Mouse (Mus musculus): Measurements from ENCODE around the gene Apod. TPM values are rescaled to one million over a fixed set of nuclear protein-coding genes. Genes with fewer than 3 reads are reported as not detected.

The Apod gene
- polyA plus RNA-seq, 1 experiment from 2014 or later: 0.64 TPM

GRCm38 (mm10) chr16:31256151-31256550 is 58.5 kb downstream of the Apod start:
- no peaks in the 10 kb centered on the region for H3K9me3 ChIP-seq (replicated peaks; ENCODE audit: control insufficient read depth, low read length)
- WGBS: 86% methylated on average over 2 of the region's 2 CpGs
- H3K4me3 ChIP-seq (ENCODE audit: low read length): no peak overlapping the region
- H3K4me2 ChIP-seq (ENCODE audit: low read depth, low read length): no peak overlapping the region
- ATAC-seq (replicated peaks; ENCODE audit: extremely low read depth, insufficient read depth, low FRiP score): no peak
- no peaks in the 10 kb centered on the region for H3K4me1 ChIP-seq (ENCODE audit: control insufficient read depth, insufficient read depth, low read length)
- H3K27me3 ChIP-seq (ENCODE audit: control insufficient read depth, insufficient read depth, low read length): no peaks in the 10 kb centered on the region
- H3K27ac ChIP-seq (ENCODE audit: low read length): no peak overlapping the region
- peaks cover 45% of the 10 kb centered on the region for H3K36me3 ChIP-seq (ENCODE audit: control insufficient read depth, insufficient read depth)
- no peak overlapping the region for H3K9ac ChIP-seq (ENCODE audit: low read length)

GRCm38 (mm10) chr16:31255685-31256084 is 58.9 kb downstream of the Apod start:
- H3K36me3 ChIP-seq (ENCODE audit: control insufficient read depth, insufficient read depth): peaks cover 40% of the 10 kb centered on the region
- H3K9me3 ChIP-seq (replicated peaks; ENCODE audit: control insufficient read depth, low read length): no peaks in the 10 kb centered on the region
- H3K4me1 ChIP-seq (ENCODE audit: control insufficient read depth, insufficient read depth, low read length): no peaks in the 10 kb centered on the region
- no peaks in the 10 kb centered on the region for H3K27me3 ChIP-seq (ENCODE audit: control insufficient read depth, insufficient read depth, low read length)
- no peak for ATAC-seq (replicated peaks; ENCODE audit: extremely low read depth, insufficient read depth, low FRiP score)
- no peak overlapping the region for H3K4me2 ChIP-seq (ENCODE audit: low read depth, low read length)
- H3K9ac ChIP-seq (ENCODE audit: low read length): no peak overlapping the region
- no peak overlapping the region for H3K27ac ChIP-seq (ENCODE audit: low read length)
- WGBS: 79% methylated on average over 3 of the region's 3 CpGs
- no peak overlapping the region for H3K4me3 ChIP-seq (ENCODE audit: low read length)

- no peak overlapping the region for H3K4me2 ChIP-seq (ENCODE audit: low read depth, low read length)
- no peaks in the 10 kb centered on the region for H3K27me3 ChIP-seq (ENCODE audit: control insufficient read depth, insufficient read depth, low read length)
- no peak overlapping the region for H3K27ac ChIP-seq (ENCODE audit: low read length)
- H3K4me1 ChIP-seq (ENCODE audit: control insufficient read depth, insufficient read depth, low read length): no peaks in the 10 kb centered on the region
- H3K4me3 ChIP-seq (ENCODE audit: low read length): no peak overlapping the region
- H3K36me3 ChIP-seq (ENCODE audit: control insufficient read depth, insufficient read depth): peaks cover 8% of the 10 kb centered on the region
- no peaks in the 10 kb centered on the region for H3K9me3 ChIP-seq (replicated peaks; ENCODE audit: control insufficient read depth, low read length)
- WGBS: 90% methylated on average over 3 of the region's 3 CpGs
- no peak overlapping the region for H3K9ac ChIP-seq (ENCODE audit: low read length)
- ATAC-seq (replicated peaks; ENCODE audit: extremely low read depth, insufficient read depth, low FRiP score): no peak
Observed at GRCm38 (mm10) chr16:31249401-31249800, 65.2 kb downstream of the Apod start.

- no peaks in the 10 kb centered on the region for H3K9me3 ChIP-seq (replicated peaks; ENCODE audit: control insufficient read depth, low read length)
- H3K27me3 ChIP-seq (ENCODE audit: control insufficient read depth, insufficient read depth, low read length): no peaks in the 10 kb centered on the region
- no peak overlapping the region for H3K4me3 ChIP-seq (ENCODE audit: low read length)
- no peak overlapping the region for H3K27ac ChIP-seq (ENCODE audit: low read length)
- H3K4me1 ChIP-seq (ENCODE audit: control insufficient read depth, insufficient read depth, low read length): no peaks in the 10 kb centered on the region
- ATAC-seq (replicated peaks; ENCODE audit: extremely low read depth, insufficient read depth, low FRiP score): no peak
- H3K4me2 ChIP-seq (ENCODE audit: low read depth, low read length): no peak overlapping the region
- H3K36me3 ChIP-seq (ENCODE audit: control insufficient read depth, insufficient read depth): peaks cover 8% of the 10 kb centered on the region
- WGBS: 87% methylated on average over 13 of the region's 13 CpGs
- no peak overlapping the region for H3K9ac ChIP-seq (ENCODE audit: low read length)
Observed at GRCm38 (mm10) chr16:31248717-31249116, 65.9 kb downstream of the Apod start.

GRCm38 (mm10) chr16:31247442-31247841 is 67.2 kb downstream of the Apod start:
- WGBS: 70% methylated on average over 7 of the region's 7 CpGs
- no peak overlapping the region for H3K9ac ChIP-seq (ENCODE audit: low read length)
- no peaks in the 10 kb centered on the region for H3K9me3 ChIP-seq (replicated peaks; ENCODE audit: control insufficient read depth, low read length)
- H3K4me1 ChIP-seq (ENCODE audit: control insufficient read depth, insufficient read depth, low read length): no peaks in the 10 kb centered on the region
- peaks cover 5% of the 10 kb centered on the region; the same call in 1 of the 2 replicates for H3K36me3 ChIP-seq (ENCODE audit: control insufficient read depth, insufficient read depth)
- H3K4me3 ChIP-seq (ENCODE audit: low read length): no peak overlapping the region
- H3K4me2 ChIP-seq (ENCODE audit: low read depth, low read length): no peak overlapping the region
- no peak overlapping the region for H3K27ac ChIP-seq (ENCODE audit: low read length)
- no peaks in the 10 kb centered on the region for H3K27me3 ChIP-seq (ENCODE audit: control insufficient read depth, insufficient read depth, low read length)
- no peak for ATAC-seq (replicated peaks; ENCODE audit: extremely low read depth, insufficient read depth, low FRiP score)

Small RNA genes lying within 50 kb of the gene (microRNA-seq; reads per million reads assigned to microRNA genes)
- not detected for gene Gm27415

Other genes with a start within 250 kb of the Apod start
- 8.0 and 8.4 TPM in 2 replicates for gene Xxylt1, start 233.4 kb downstream of the Apod start, polyA plus RNA-seq (2015; fragmentation: Nextera tagmentation; extraction: Ambion mirVana)
- 10.6 and 12.8 TPM in 2 replicates for gene Acap2, start 113.6 kb downstream of the Apod start, polyA plus RNA-seq (2015; fragmentation: Nextera tagmentation; extraction: Ambion mirVana)
- 101 and 120 TPM in 2 replicates for gene Ppp1r2, start 39.5 kb downstream of the Apod start, polyA plus RNA-seq (2015; fragmentation: Nextera tagmentation; extraction: Ambion mirVana)
- gene Bdh1, start 107.5 kb upstream of the Apod start, polyA plus RNA-seq (2015; fragmentation: Nextera tagmentation; extraction: Ambion mirVana): 11.8 and 17.0 TPM in 2 replicates